Mouse (Mus musculus): Measurements from ENCODE around the gene Slc38a1. TPM values are rescaled to one million over a fixed set of nuclear protein-coding genes. Genes with fewer than 3 reads are reported as not detected.

Gene Slc38a1
- polyA plus RNA-seq, 1 experiment = not detected

DNA sequence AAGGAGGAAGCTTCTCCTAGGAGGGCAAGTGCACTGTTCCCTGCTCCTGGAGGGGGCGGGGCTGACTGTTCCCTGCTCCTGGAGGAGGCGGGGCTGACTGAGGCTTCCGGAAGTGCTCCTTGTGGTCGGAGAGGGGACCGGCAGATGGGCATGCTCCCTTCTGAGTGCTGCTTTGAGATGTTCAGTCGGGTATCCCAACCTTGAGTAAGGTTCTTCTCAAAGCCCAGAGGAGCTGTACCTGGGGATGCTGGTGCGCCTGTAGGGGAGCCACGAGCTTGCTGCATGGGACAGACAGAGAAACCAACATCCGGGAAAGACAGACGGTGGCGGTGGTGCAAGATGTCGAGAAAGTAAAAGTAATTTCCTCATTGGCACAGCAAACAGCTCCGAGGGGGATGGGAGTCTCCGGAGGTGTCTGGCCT lies 75.9 kb downstream of the Slc38a1 start:
- Histone ChIP-seq H3K27ac (ENCODE audit: insufficient read depth, low read depth, low read length) (no peak overlapping the region), H3K4me1 (ENCODE audit: control insufficient read depth, insufficient read depth, low read length) (peaks cover 5% of the 10 kb centered on the region), H3K4me3 (ENCODE audit: insufficient read depth, low read depth, low read length) (no peak overlapping the region)
- WGBS = 21% methylated on average over 14 of the region's 14 CpGs
- TF ChIP-seq POLR2A (IDR thresholded peaks at IDR 0.05; ENCODE audit: insufficient read depth, low read depth, low read length) (no peak), CTCF (IDR thresholded peaks at IDR 0.05; ENCODE audit: insufficient read depth, low read depth, low read length) (no peak)

DNA sequence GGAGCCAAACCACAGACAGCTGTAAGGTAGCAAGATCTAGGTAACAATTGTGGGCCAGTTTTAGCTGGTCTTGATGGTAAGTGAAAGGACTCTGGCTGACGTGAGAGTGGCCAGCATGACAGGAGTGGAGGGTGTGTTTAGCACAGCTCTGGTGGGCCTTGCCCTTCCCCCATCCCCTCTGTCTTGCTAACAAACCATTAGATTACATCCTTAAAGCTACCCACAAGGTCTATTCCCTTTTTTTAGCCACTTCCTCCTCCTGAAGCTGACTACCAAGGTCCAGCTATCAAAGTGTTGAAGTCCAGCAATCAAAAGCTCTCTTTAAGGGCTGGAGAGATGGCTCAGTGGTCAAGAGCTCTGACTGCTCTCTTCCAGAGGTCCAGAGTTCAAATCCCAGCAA lies 78.9 kb downstream of the Slc38a1 start:
- Histone ChIP-seq H3K4me3 (ENCODE audit: insufficient read depth, low read depth, low read length) (no peak overlapping the region), H3K27ac (ENCODE audit: insufficient read depth, low read depth, low read length) (no peak overlapping the region), H3K4me1 (ENCODE audit: control insufficient read depth, insufficient read depth, low read length) (peaks cover 5% of the 10 kb centered on the region)
- WGBS = 87% methylated on average over 1 of the region's 1 CpGs
- TF ChIP-seq POLR2A (IDR thresholded peaks at IDR 0.05; ENCODE audit: insufficient read depth, low read depth, low read length) (no peak), CTCF (IDR thresholded peaks at IDR 0.05; ENCODE audit: insufficient read depth, low read depth, low read length) (no peak)

DNA sequence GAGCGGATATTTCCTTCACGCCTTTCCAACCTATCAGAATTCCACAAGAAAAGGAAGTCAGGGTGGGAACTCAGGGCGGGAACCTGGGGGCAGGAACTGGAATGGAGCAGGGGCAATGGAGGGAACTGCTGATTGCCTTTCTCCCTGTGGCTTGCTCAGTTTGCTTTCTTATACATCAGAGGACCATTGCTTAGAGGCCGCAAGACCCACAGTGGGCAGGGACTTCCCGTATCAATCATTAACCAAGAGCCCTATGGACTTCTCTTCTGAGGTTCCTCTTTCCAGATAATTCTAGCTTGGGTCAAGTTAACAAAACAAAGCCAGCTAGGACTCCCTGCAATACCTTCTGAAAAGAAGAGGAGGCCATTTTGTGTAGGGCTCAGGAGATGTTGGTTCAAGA lies 80.2 kb downstream of the Slc38a1 start:
- no peak overlapping the region for H3K27ac ChIP-seq (ENCODE audit: insufficient read depth, low read depth, low read length)
- TF ChIP-seq CTCF (IDR thresholded peaks at IDR 0.05; ENCODE audit: insufficient read depth, low read depth, low read length) = no peak
- no peak for TF ChIP-seq POLR2A (IDR thresholded peaks at IDR 0.05; ENCODE audit: insufficient read depth, low read depth, low read length)
- WGBS = 98% methylated on average over 5 of the region's 5 CpGs
- peaks cover 5% of the 10 kb centered on the region for H3K4me1 ChIP-seq (ENCODE audit: control insufficient read depth, insufficient read depth, low read length)
- no peak overlapping the region for H3K4me3 ChIP-seq (ENCODE audit: insufficient read depth, low read depth, low read length)

DNA sequence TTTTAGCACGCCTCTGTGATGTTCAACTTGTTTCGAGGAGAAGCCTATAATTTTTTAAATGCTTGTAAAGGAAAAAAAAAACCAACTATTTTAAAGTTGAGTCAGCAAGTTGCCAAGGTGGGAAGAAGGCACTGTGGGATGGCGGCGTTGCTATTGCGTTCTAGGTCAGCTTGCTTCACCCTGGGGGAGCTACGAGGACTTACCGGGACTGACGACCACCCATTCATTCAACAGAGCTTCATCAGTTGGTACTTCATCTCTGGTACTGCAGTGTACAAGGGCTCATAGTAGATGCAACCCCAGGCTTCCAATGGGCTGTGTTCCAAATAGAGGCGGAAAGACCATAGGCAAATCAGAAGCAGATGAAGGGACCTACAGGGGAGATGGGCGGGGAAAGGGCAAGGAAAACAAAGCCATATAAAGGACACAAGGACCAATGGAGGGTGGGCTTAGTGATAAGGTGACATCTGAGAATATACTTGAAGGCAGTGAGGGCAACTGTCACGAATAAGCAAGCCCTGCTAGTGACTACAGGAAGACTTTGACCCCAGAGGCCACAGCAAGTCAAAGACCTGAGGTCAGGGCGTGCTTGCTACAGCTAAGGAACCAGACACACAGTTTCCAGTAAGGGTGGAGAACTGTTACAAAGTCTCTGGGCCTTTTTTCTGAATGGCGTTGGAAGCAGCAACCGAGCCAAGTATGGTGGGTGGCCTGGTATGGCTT lies 82.0 kb downstream of the Slc38a1 start:
- TF ChIP-seq CTCF (IDR thresholded peaks at IDR 0.05; ENCODE audit: insufficient read depth, low read depth, low read length) (no peak), POLR2A (IDR thresholded peaks at IDR 0.05; ENCODE audit: insufficient read depth, low read depth, low read length) (no peak)

GRCm38 (mm10) chr15:96551569-96552380 lies 90.9 kb downstream of the Slc38a1 start:
- TF ChIP-seq CTCF (IDR thresholded peaks at IDR 0.05; ENCODE audit: insufficient read depth, low read depth, low read length) (no peak), POLR2A (IDR thresholded peaks at IDR 0.05; ENCODE audit: insufficient read depth, low read depth, low read length) (no peak)
- Histone ChIP-seq H3K4me3 (ENCODE audit: insufficient read depth, low read depth, low read length) (no peak overlapping the region), H3K27ac (ENCODE audit: insufficient read depth, low read depth, low read length) (no peak overlapping the region), H3K4me1 (ENCODE audit: control insufficient read depth, insufficient read depth, low read length) (peaks cover 8% of the 10 kb centered on the region)
- WGBS = 71% methylated on average over 9 of the region's 9 CpGs

More for the DNA sequence above, 82.0 kb downstream of the Slc38a1 start:
- Histone ChIP-seq H3K4me1 (ENCODE audit: control insufficient read depth, insufficient read depth, low read length) (no peaks in the 10 kb centered on the region), H3K27ac (ENCODE audit: insufficient read depth, low read depth, low read length) (no peak overlapping the region), H3K4me3 (ENCODE audit: insufficient read depth, low read depth, low read length) (no peak overlapping the region)
- WGBS = 82% methylated on average over 14 of the region's 14 CpGs

- H3K4me3 ChIP-seq (ENCODE audit: insufficient read depth, low read depth, low read length) = no peak overlapping the region
- no peak overlapping the region for H3K27ac ChIP-seq (ENCODE audit: insufficient read depth, low read depth, low read length)
- H3K4me1 ChIP-seq (ENCODE audit: control insufficient read depth, insufficient read depth, low read length) = peaks cover 8% of the 10 kb centered on the region
- 93% methylated on average over 8 of the region's 8 CpGs for WGBS
- TF ChIP-seq POLR2A (IDR thresholded peaks at IDR 0.05; ENCODE audit: insufficient read depth, low read depth, low read length) = no peak
- no peak for TF ChIP-seq CTCF (IDR thresholded peaks at IDR 0.05; ENCODE audit: insufficient read depth, low read depth, low read length)
Measured at GRCm38 (mm10) chr15:96551107-96551506, 91.6 kb downstream of the Slc38a1 start.

GRCm38 (mm10) chr15:96548363-96548762 lies 94.3 kb downstream of the Slc38a1 start:
- peaks cover 8% of the 10 kb centered on the region for H3K4me1 ChIP-seq (ENCODE audit: control insufficient read depth, insufficient read depth, low read length)
- no peak overlapping the region for H3K4me3 ChIP-seq (ENCODE audit: insufficient read depth, low read depth, low read length)
- no peak for TF ChIP-seq POLR2A (IDR thresholded peaks at IDR 0.05; ENCODE audit: insufficient read depth, low read depth, low read length)
- no peak for TF ChIP-seq CTCF (IDR thresholded peaks at IDR 0.05; ENCODE audit: insufficient read depth, low read depth, low read length)
- 0 out of 2 replicates have a peak overlapping the region, but pooled peaks have one; percentile 32 for H3K27ac ChIP-seq (ENCODE audit: insufficient read depth, low read depth, low read length)
- WGBS = 41% methylated on average over 9 of the region's 9 CpGs

GRCm38 (mm10) chr15:96547256-96548195 lies 95.2 kb downstream of the Slc38a1 start:
- TF ChIP-seq POLR2A (IDR thresholded peaks at IDR 0.05; ENCODE audit: insufficient read depth, low read depth, low read length) = no peak
- no peak for TF ChIP-seq CTCF (IDR thresholded peaks at IDR 0.05; ENCODE audit: insufficient read depth, low read depth, low read length)
- peaks cover 8% of the 10 kb centered on the region for H3K4me1 ChIP-seq (ENCODE audit: control insufficient read depth, insufficient read depth, low read length)
- no peak overlapping the region for H3K4me3 ChIP-seq (ENCODE audit: insufficient read depth, low read depth, low read length)
- H3K27ac ChIP-seq (ENCODE audit: insufficient read depth, low read depth, low read length) = 0 out of 2 replicates have a peak overlapping the region, but pooled peaks have one; percentile 6
- 58% methylated on average over 21 of the region's 21 CpGs for WGBS

All from olfactory bulb, adult 2 months (tissue).